Mouse (Mus musculus) hindlimb bud, embryonic 11.5 days (tissue): ENCODE data around the gene Ccdc158.

ENCODE experiments used
- DNase-seq: peaks from one replicate; pipeline ENCODE4 v3.0.0-alpha.2; 2012; ENCODE audit warnings: low read depth, low spot score; ENCODE audit errors: extremely low spot score

The Ccdc158 gene

DNA sequence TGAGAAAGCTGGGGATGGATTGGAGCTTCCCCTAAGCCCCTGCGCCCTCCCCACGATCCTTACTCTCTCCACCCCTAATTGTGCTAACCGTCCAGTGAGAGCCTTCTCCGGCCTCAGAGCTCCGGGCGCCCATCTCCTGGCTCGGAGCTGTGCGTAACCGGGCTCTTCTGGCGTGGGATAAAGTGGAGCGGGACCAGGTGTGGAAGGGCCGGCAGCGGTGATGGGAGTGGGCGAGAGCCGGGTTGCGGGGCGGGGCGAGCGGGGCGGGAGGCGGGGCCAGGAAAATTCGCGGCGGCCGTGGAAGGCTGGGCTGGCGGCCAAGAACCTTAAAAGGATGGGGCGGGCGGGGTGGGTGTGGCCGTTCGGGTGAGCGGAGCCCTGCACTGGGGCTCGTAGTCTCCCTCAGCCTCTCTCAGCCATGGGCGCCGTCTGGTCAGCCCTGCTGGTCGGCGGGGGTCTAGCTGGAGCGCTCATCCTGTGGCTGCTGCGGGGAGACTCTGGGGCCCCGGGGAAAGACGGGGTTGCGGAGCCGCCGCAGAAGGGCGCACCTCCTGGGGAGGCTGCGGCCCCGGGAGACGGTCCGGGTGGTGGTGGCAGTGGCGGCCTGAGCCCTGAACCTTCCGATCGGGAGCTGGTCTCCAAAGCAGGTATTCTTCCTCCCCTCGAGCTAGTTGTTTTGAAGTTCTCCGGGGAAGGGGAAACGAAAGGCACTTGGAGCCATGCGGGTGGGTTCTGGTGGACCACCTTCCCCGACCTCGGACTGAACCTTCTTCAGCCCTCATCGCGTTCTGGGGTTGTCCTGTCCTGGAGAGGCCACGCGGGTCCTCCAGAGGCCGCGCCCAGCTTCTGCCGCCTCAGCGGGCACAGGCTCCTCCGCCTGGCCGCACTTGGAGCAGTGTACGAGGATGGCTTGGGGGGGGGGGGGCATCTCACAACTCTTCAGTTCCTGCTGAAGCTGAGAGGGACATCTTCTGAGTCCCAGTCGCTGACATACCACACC is 72.1 kb downstream of the Ccdc158 start, which contains the start of gene Stbd1:
Gene Stbd1 (plus strand): TSS at position 351 of the 1,000 bp plus-strand sequence.
- DNase-seq = no peak

DNA sequence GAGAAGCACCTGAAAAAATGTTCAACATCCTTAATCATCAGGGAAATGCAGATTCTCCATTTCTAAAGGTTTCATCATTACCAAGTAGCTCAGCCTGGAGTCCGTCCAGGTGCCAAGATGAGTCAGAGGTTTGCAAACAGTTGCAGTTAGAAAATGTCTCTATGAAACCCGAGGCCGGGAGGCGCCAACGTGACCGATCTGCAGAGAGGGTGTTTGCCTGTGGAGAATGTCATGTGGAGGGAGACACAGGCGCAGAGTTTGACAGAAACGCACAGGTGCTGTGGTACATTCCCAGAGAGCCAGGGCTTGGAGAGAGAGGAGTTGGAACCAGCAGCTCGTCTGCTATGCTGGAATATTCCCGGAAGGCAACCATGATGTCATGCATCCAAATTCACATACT is 76.0 kb downstream of the Ccdc158 start:
- no peak for DNase-seq

- no peak for DNase-seq
Observed at GRCm38 (mm10) chr5:92596865-92597264, 78.2 kb downstream of the Ccdc158 start.

GRCm38 (mm10) chr5:92595026-92595425 is 80.0 kb downstream of the Ccdc158 start:
- DNase-seq = no peak

DNA sequence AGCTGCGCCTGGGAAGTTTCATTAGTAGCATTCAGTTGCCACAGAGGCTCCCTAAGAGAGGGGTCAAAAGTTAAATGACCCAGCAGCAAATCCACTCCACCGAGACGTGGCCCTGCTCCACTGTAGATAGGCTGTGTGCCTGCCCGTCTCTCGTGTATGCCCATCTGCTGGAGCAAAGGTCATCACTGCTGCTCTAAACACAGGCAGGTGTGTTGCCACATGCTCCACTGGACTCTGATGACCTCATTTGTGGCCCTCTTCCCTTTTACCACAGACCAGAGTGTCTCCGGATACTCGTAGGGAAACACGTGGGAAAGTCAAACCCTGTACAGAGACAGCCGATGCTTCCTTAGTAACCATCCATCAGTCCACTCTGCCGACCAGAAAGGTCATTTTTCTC is 89.1 kb downstream of the Ccdc158 start:
- DNase-seq = no peak

DNA sequence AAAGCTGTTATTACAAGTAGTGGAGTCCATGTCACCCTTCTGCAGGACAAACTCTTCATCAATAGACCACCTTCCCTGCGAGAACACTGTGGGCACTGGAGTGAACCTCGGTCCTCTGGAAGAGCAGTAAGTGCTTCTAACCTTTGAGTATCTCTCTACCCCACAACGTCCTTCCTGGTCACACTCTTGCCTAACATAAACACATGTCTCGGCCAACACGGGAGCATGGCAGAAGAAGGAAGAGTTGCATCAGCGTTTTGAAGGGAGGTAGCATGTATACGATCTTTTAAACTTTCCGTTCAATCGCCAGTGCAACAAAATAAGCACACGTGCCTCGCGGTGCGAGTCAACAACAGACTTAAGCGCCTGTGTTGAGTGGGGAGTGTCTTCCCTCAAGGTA is 95.5 kb downstream of the Ccdc158 start:
- DNase-seq = no peak

DNA sequence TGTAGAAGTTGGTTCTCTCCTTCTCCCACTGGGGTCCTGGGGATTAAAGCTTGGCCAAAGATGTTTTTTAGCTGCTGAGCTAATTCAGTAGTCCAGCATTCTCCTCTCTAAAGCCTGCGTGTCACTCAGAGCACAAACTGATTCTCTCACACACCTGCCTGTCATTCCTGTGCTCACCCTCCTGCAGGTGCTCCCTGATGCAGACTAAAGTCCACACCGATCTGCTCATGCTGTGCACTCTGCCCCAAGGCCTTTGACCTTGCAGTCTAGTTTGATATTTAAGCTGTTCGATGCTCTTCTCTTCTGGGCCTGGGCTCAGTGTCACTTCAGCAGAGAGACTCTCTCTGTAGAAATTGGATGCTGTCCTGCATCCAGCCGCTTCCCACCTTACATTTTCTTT is 103.8 kb downstream of the Ccdc158 start:
- no peak for DNase-seq

DNA sequence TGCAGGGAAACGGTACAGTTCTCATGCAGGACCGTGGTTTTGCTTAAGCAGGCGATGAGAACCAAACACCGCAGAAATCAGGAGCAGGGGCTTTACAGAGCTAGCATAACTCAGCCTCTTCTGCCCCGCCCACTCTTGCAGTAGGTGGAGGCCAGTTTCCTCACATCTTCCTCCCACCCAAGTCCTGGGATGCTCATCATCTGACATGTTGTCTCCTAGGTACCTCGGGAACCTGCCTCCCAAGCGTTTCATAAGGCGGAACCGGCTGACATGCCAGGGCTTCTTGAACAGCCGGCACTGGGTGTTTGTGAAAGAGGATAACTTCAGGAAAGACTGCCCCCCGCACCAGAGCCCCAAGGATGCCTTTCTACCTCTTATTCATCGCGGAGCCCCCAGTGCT is 113.1 kb downstream of the Ccdc158 start:
- no peak for DNase-seq

- no peak for DNase-seq
Observed at GRCm38 (mm10) chr5:92560201-92560600, 114.9 kb downstream of the Ccdc158 start.
